Mouse (Mus musculus) heart, adult 18-20 months (tissue): ENCODE results near the gene Oxsm. TPM values are rescaled to one million over a fixed set of nuclear protein-coding genes. Genes with fewer than 3 reads are reported as not detected.

Experiments
- DNase-seq, 2 experiments: peaks; one replicate each; pipeline ENCODE4 v3.0.0; 2021 to 2022; ENCODE audit warnings: mixed read lengths in 1 of 2
- long read RNA-seq, 2 experiments: library from polyadenylated mRNA; stranded (forward); transcript quantifications; one replicate each; pipeline ENCODE4 v2.0.0; 2021
- total RNA-seq, 2 experiments: library from RNA; stranded (reverse); gene quantifications; 2 replicates each; pipeline ENCODE4 v1.2.3; 2021

The Oxsm gene
- 10 to 100 TPM; 21.5 to 24.8 TPM for total RNA-seq
- long read RNA-seq, experiment 1, partial matches to known transcripts, result 1 of 54 reads
- long read RNA-seq, experiment 1, other reads (novel, unspliced or antisense), result 52 of 54 reads
- long read RNA-seq, experiment 2, partial matches to known transcripts, result 1 of 64 reads
- long read RNA-seq, experiment 2, other reads (novel, unspliced or antisense), result 62 of 64 reads

- peak; percentile 90 for DNase-seq
Observed at GRCm38 (mm10) chr14:16249171-16249874, at the start of gene Oxsm, which contains the start of gene Ngly1. Gene Oxsm (minus strand): TSS chr14:16249808. Gene Ngly1 (plus strand): TSS chr14:16249280.

- no peak for DNase-seq
Observed at GRCm38 (mm10) chr14:16296816-16297468, 47.3 kb upstream of the Oxsm start.

- no peak for DNase-seq
Observed at GRCm38 (mm10) chr14:16293921-16294320, 44.3 kb upstream of the Oxsm start.

- DNase-seq, result no peak
Observed at GRCm38 (mm10) chr14:16293015-16293414, 43.4 kb upstream of the Oxsm start.

- DNase-seq, result no peak
Observed at GRCm38 (mm10) chr14:16292371-16292770, 42.8 kb upstream of the Oxsm start.

GRCm38 (mm10) chr14:16283966-16284365, 34.4 kb upstream of the Oxsm start:
- no peak for DNase-seq

GRCm38 (mm10) chr14:16279196-16279595, 29.6 kb upstream of the Oxsm start:
- no peak for DNase-seq

- no peak for DNase-seq
Observed at GRCm38 (mm10) chr14:16273677-16274076, 24.1 kb upstream of the Oxsm start.

- no peak for DNase-seq
Observed at GRCm38 (mm10) chr14:16269776-16270175, 20.2 kb upstream of the Oxsm start.

- DNase-seq, result no peak
Observed at GRCm38 (mm10) chr14:16267028-16267427, 17.4 kb upstream of the Oxsm start.

GRCm38 (mm10) chr14:16261869-16262268, 12.3 kb upstream of the Oxsm start:
- DNase-seq, result no peak

GRCm38 (mm10) chr14:16260541-16260940, 10.9 kb upstream of the Oxsm start:
- no peak for DNase-seq

GRCm38 (mm10) chr14:16256209-16256608, 6.6 kb upstream of the Oxsm start:
- DNase-seq, result peak; percentile 10 to 16

GRCm38 (mm10) chr14:16255745-16256144, 6.1 kb upstream of the Oxsm start:
- DNase-seq, result no peak

GRCm38 (mm10) chr14:16250099-16250498, 491 bp upstream of the Oxsm start:
- no peak for DNase-seq

GRCm38 (mm10) chr14:16248603-16249157, 928 bp downstream of the Oxsm start:
- no peak for DNase-seq

GRCm38 (mm10) chr14:16248135-16248534, 1.5 kb downstream of the Oxsm start:
- no peak for DNase-seq

- DNase-seq, result no peak
Observed at GRCm38 (mm10) chr14:16246340-16246912, 3.2 kb downstream of the Oxsm start.

GRCm38 (mm10) chr14:16245127-16245526, 4.5 kb downstream of the Oxsm start:
- no peak for DNase-seq

- no peak for DNase-seq
Observed at GRCm38 (mm10) chr14:16244370-16244769, 5.2 kb downstream of the Oxsm start.

- peak; percentile 51 to 56 for DNase-seq
Observed at GRCm38 (mm10) chr14:16243603-16244209, 5.9 kb downstream of the Oxsm start.

GRCm38 (mm10) chr14:16242947-16243602, 6.5 kb downstream of the Oxsm start:
- peak; percentile 94 for DNase-seq
